Mouse (Mus musculus): ENCODE results near the gene Elavl3.

The Elavl3 gene

DNA sequence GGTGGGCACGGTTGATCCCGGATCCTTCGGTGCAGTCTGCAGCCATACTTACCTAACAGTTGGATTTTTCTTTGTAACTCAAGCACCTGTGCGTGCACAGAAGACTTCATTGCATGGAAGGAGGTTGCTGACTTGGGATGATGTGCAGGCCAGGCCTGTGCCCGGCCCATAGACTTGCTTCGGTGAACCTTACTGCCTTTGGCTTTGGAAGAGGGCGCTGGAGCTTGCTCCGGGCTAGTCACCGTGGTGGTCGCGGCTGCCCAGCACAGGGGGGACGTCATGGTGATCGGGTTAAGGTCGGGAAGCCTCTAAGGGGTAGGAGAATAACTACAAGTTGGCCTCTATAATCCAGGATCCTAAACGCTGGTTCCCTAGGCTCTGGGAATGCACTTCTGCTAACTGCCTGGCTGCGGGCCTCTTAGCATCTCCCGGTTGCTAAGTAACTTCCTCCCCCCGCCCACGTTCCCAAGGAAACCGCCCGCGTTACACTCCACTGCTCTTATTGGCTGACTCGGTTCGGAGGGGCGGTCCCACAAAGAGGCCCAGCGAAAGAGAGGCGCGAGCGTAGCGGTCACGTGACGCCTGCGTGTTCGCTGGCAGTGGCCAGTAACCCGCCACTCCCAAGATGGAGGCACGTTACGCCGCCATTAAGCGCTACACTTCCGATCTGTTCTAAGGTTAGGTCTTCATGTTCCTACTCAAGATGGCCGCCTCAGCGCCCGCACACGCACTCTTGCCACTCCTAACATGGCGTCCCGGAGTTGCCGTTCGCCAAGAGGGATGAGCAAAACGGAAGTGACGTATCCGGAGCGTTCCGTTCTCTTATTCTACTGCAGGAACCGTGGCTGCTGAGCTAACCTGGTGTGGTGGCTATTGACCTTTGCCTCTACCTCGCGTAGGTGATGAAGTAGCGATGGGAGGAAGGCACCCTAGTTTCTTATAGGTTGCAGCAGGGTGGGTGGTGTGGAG lies 49.3 kb downstream of the Elavl3 start, which contains the start of the genes Ccdc151 and Prkcsh:
TSS of gene Ccdc151 (minus strand) at position 441 of the 969 bp plus-strand sequence.
TSS of gene Prkcsh (plus strand) at position 613 of the 969 bp plus-strand sequence.
- peak; percentile 100 for DNase-seq

DNA sequence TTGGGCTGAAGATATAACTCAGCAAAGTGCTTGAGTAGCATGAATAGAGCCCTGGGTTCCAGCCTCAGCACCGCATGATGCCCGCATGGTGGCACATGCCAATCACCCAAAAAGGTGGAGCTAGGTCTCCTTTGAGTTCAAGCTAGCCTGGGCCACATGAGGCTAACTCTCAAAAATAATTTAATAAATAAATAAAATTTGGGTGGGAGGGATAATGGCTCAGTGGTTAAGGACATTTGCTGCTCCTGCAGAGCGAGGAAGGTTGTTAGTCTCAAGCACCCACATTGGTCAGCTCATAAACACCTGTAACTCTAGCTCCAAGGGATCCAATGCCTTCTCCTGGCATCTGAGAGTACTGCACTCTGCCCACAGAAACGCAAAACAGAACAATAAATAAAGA lies 50.2 kb downstream of the Elavl3 start:
- DNase-seq: no peak

GRCm38 (mm10) chr9:22000296-22000695 lies 51.5 kb downstream of the Elavl3 start:
- DNase-seq: no peak

DNA sequence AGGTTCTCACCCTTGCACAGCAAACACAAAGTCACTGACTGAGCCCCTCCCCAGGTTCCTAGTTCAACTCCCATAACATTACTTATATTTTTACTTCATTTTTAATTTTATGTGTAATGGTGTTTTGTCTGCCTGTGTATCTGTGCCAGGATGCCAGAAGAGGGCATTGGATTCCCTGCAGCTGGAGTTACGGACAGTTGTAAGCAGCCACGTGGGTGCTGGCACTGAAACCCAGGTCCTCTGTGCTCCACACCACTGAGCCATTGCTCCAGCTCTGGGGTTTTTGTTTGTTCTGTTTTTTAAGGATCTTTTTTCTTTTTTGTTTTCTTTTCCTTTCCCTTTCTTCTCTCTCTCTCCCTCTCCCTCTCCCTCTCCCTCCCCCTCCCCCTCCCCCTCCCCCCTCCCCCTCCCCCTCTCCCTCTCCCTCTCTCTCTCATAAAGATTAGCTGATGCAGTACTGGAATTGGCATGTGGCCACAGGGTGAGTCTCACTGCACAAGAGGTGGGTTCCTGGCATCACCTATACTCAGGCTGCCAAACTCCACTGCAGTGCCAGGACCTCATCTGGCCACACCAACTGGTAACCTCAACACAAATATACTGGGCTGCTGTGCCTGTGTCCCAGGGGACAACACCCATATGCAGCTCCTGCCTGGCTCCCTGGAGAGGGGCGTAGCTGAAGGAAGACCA lies 55.5 kb downstream of the Elavl3 start:
- no peak for DNase-seq

GRCm38 (mm10) chr9:21992227-21992626 lies 59.6 kb downstream of the Elavl3 start:
- DNase-seq: no peak

GRCm38 (mm10) chr9:21989230-21990110 lies 62.4 kb downstream of the Elavl3 start, which contains the start of gene Rgl3:
Gene Rgl3 (minus strand): TSS chr9:21989446.
- peak; percentile 77 to 81 for DNase-seq

GRCm38 (mm10) chr9:21988421-21989101 lies 63.3 kb downstream of the Elavl3 start:
- peak; percentile 37 to 67 for DNase-seq

- no peak for DNase-seq
These were observed 64.1 kb downstream of the Elavl3 start for GRCm38 (mm10) chr9:21987592-21988342.

DNA sequence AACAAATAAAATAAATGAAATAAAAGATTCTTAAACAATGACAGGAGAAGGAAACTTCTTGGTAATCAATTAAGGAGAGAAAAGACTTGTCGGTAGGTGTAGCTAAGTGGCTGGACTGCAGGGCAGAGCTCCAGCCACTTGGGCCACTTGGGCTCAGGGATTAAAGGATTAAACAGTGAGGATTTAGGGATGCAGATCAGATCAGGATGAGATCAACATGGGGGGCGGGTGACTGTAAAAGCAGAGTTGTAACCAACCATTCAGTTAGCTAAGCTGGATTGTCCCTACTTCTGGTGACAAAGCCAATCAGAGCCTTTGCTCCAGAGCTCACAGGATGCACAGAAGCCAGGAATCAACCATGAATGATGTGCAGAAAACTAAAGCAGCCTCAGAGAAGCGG lies 67.9 kb downstream of the Elavl3 start:
- DNase-seq: no peak

GRCm38 (mm10) chr9:21978398-21979128 lies 73.3 kb downstream of the Elavl3 start:
- DNase-seq: no peak

DNA sequence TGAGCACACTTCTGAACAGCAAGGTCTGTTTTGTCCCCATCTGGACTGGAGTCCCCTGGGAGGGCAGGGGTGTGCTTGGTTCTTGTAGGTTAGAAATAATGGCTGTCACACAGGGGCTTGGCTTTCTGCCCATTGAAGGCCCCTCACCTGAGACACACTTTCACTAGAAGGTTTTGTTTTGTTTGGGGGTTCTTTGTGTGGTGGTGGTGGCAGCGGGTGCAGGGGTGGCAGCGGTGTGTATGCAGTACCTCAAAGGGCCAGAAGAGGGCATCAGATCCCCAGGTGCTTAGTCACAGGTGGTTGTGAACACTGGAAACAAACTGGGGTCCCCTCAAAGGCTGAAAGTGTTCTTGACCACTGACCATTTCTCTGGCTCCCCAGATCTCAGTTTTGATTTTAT lies 73.9 kb downstream of the Elavl3 start:
- DNase-seq: no peak

- no peak for DNase-seq
These were observed 74.5 kb downstream of the Elavl3 start for GRCm38 (mm10) chr9:21977331-21977730.

GRCm38 (mm10) chr9:21976626-21977175 lies 75.1 kb downstream of the Elavl3 start:
- no peak for DNase-seq

DNA sequence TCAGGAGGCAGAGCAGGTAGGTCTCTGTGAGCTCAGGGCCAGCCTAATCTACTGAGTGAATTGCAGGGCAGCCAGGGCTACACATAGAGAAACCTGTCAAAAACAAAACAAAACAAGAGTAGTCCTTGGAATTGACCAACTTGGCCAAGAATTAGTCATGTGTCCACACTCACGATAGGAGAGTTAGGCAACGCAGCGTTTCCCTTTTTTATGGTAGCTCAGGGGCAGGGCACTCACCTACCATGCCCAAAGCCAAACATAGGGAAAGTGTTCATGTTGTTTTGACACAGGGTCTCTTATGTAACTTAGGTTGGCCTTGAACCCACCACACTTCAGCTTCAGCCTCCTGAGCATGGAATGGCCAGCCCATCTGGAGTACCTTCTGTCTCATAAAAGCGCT lies 82.5 kb downstream of the Elavl3 start:
- no peak for DNase-seq

- no peak for DNase-seq
These were observed 82.9 kb downstream of the Elavl3 start for GRCm38 (mm10) chr9:21968883-21969282.

All from lung, adult 18-20 months (tissue).